In the genomic region with DNA sequence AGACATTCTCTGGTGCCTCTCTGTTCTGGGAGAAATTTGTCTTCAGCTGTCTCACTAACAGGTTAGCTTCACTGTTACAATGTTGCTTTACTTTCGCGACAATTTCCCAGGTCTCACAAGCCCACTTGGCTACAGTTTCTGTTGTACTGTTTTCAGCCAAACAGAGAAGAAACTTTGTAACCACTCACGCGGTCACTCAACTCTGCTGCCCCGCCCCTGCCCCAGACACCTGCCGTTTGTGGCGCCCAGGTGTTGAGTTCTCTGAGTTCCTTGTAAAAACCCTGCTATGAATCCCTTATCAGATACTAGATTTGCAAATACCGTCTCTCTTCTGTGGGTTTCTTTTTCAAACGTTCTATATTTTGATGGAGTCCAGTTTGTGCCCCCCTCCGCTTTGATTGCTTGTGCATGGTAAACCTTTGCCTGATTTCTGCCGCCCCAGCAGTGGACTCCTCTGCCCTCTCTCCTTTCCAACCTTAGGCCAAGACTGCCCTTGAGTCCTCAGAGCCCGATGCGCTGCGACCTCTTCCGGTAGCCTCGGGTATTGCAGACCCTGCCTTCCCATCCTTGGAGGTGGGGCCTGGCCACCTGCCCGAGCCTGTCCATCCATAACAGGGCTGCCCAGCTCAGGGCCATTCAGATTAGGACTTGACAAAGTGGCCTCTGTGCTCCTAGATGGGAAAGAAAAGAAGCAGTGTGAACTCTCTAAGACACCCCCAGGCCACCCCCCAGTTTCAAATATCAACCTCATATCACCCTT, we compare ENCODE assay signal across 9 mouse cellular contexts. TPM values are rescaled to one million over a fixed set of nuclear protein-coding genes. Genes with fewer than 3 reads are reported as not detected.
DNase-seq lines count a peak whose midpoint lies in the region; ATAC-seq lines count a peak whose summit lies in the region.
"Had no signal": no experiment of that assay in that cellular context is flagged by ENCODE, and none has a peak within 500 bp of the region (broad histone marks: within the 10 kb centered on the region; RNA-seq: fewer than 3 reads in every experiment).

No protein-coding gene starts in this region.

- no peaks in the 10 kb centered on the region for H3K36me3 ChIP-seq in intestine, embryonic 15.5 days
- no peaks in the 10 kb centered on the region for H3K36me3 ChIP-seq in midbrain, embryonic 11.5 days (ENCODE audit: control insufficient read depth, insufficient read depth, low read length)
- H3K36me3 ChIP-seq: limb, embryonic 12.5 days had no signal

- H3K4me3 ChIP-seq in intestine, embryonic 15.5 days (replicated peaks) = no peak overlapping the region
- no peak overlapping the region for H3K4me3 ChIP-seq in midbrain, embryonic 11.5 days (ENCODE audit: low read depth, low read length)
- H3K4me3 ChIP-seq: limb, embryonic 12.5 days had no signal

- 0 out of 2 replicates have a peak, but pooled peaks cover 5% of the 10 kb centered on the region for H3K4me1 ChIP-seq in intestine, embryonic 15.5 days (replicated peaks)
- H3K4me1 ChIP-seq in midbrain, embryonic 11.5 days (ENCODE audit: control insufficient read depth, insufficient read depth, low read length) = no peaks in the 10 kb centered on the region

- DNase-seq in R1 (ENCODE audit: low read depth, low spot score) = peak; percentile 70
- peak; percentile 97 for DNase-seq in gastrocnemius, postnatal 10 days
- peak; percentile 75 to 91 for DNase-seq in left cerebral cortex, postnatal 10 days (ENCODE audit: extremely low spot score in 1 of 2, low spot score in 2 of 2)
- DNase-seq in midbrain, embryonic 11.5 days (ENCODE audit: low spot score, missing footprints) = peak; percentile 99
- peak; percentile 64 to 76 for DNase-seq in right cerebral cortex, postnatal 36 days (ENCODE audit: low spot score in 2 of 2)
- DNase-seq in urinary bladder, postnatal 36 days (ENCODE audit: low spot score in 2 of 2) = peak; percentile 84 to 88

- no peak overlapping the region for H3K9ac ChIP-seq in intestine, embryonic 15.5 days
- H3K9ac ChIP-seq in midbrain, embryonic 11.5 days (ENCODE audit: low read length) = no peak overlapping the region
- H3K9ac ChIP-seq: limb, embryonic 12.5 days had no signal

- 12% methylated on average over 17 of the region's 17 CpGs for WGBS in intestine, embryonic 15.5 days
- 18% methylated on average over 17 of the region's 17 CpGs for WGBS in midbrain, embryonic 11.5 days

- no peaks in the 10 kb centered on the region for H3K27me3 ChIP-seq in intestine, embryonic 15.5 days (replicated peaks)
- H3K27me3 ChIP-seq in midbrain, embryonic 11.5 days (ENCODE audit: control insufficient read depth, insufficient read depth, low read length) = 0 out of 2 replicates have a peak, but pooled peaks cover 2% of the 10 kb centered on the region

- H3K27ac ChIP-seq in intestine, embryonic 15.5 days = no peak overlapping the region
- no peak overlapping the region for H3K27ac ChIP-seq in midbrain, embryonic 11.5 days (ENCODE audit: low read depth, low read length)
- H3K27ac ChIP-seq: limb, embryonic 12.5 days had no signal

- no peaks in the 10 kb centered on the region for H3K9me3 ChIP-seq in intestine, embryonic 15.5 days
- H3K9me3 ChIP-seq in midbrain, embryonic 11.5 days (ENCODE audit: control insufficient read depth, low read length) = no peaks in the 10 kb centered on the region
- H3K9me3 ChIP-seq: limb, embryonic 12.5 days had no signal

- H3K4me2 ChIP-seq in intestine, embryonic 15.5 days (replicated peaks) = no peak overlapping the region
- H3K4me2 ChIP-seq in midbrain, embryonic 11.5 days = no peak overlapping the region
- H3K4me2 ChIP-seq: limb, embryonic 12.5 days had no signal

- intact Hi-C loops in left cerebral cortex, postnatal 10 days (cut with DNase I) = loop anchor here (10.0 kb wide), 3 partner anchors 115 to 515 kb away; partner anchors contain the start of gene Phf2

- ATAC-seq in common myeloid progenitor, adult 5-6 weeks (replicated peaks; ENCODE audit: low read depth, poor library complexity, severe bottlenecking) = peak; percentile 67
- ATAC-seq in intestine, embryonic 15.5 days = peak; percentile 89
- peak; percentile 62 for ATAC-seq in midbrain, embryonic 11.5 days (ENCODE audit: low FRiP score)

RNA-seq across cellular contexts. Expression of gene Ninj1, which starts 17.7 kb away (rescaled TPM):
- total RNA-seq in common myeloid progenitor, adult 5-6 weeks (2017) = 29.3 and 42.7 TPM in 2 replicates
- 10 to 100 TPM; 15.0 to 16.2 TPM for total RNA-seq in gastrocnemius, postnatal 10 days (2021)
- polyA plus RNA-seq in intestine, embryonic 15.5 days (2015; fragmentation: Nextera tagmentation; extraction: Ambion mirVana) = 54.8 and 62.1 TPM in 2 replicates
- 10 to 100 TPM; 23.8 to 23.9 TPM for total RNA-seq in left cerebral cortex, postnatal 10 days (2021)
- polyA plus RNA-seq in midbrain, embryonic 11.5 days (2014; fragmentation: Nextera tagmentation; extraction: Ambion mirVana) = 17.5 TPM in 2 replicates

RNA-seq across cellular contexts. Expression of gene Wnk2, which starts 21.8 kb away (rescaled TPM):
- total RNA-seq in common myeloid progenitor, adult 5-6 weeks (2017) = not detected in 2 replicates
- total RNA-seq in gastrocnemius, postnatal 10 days (2021) = 10 to 100 TPM; 55.7 to 60.7 TPM
- polyA plus RNA-seq in intestine, embryonic 15.5 days (2015; fragmentation: Nextera tagmentation; extraction: Ambion mirVana) = 3.1 and 4.1 TPM in 2 replicates
- 100 to 1,000 TPM; 112 to 116 TPM for total RNA-seq in left cerebral cortex, postnatal 10 days (2021)
- polyA plus RNA-seq in midbrain, embryonic 11.5 days (2014; fragmentation: Nextera tagmentation; extraction: Ambion mirVana) = 6.1 and 7.8 TPM in 2 replicates

RNA-seq across cellular contexts. Expression of gene Card19, which starts 46.2 kb away (rescaled TPM):
- total RNA-seq in common myeloid progenitor, adult 5-6 weeks (2017) = 11.0 and 19.1 TPM in 2 replicates
- 10 to 100 TPM; 49.9 to 62.0 TPM for total RNA-seq in gastrocnemius, postnatal 10 days (2021)
- 52.6 and 54.8 TPM in 2 replicates for polyA plus RNA-seq in intestine, embryonic 15.5 days (2015; fragmentation: Nextera tagmentation; extraction: Ambion mirVana)
- total RNA-seq in left cerebral cortex, postnatal 10 days (2021) = 10 to 100 TPM; 11.1 to 12.9 TPM
- polyA plus RNA-seq in midbrain, embryonic 11.5 days (2014; fragmentation: Nextera tagmentation; extraction: Ambion mirVana) = 17.1 and 18.0 TPM in 2 replicates

Comparison
In these comparisons a context has a peak if more than half of its experiments do, and no peak if none do; other contexts are left out.
1. RNA of gene Wnk2, which starts 21.8 kb away (total RNA-seq): 112 to 116 TPM in left cerebral cortex, postnatal 10 days and 55.7 to 60.7 TPM in gastrocnemius, postnatal 10 days; not detected in common myeloid progenitor, adult 5-6 weeks; every median in the first group is over 10 times any median in the second.
2. Peak in every context shown above with its lines, with median percentiles within 50 percentile points of each other: DNase-seq and ATAC-seq.